Mouse (Mus musculus) kidney, adult 2 months (tissue): ENCODE data around the gene Hist2h2aa1.

Experiments
- CTCF ChIP-seq: fragments of 200-500 bp; conservative IDR thresholded peaks from 2 replicates; pipeline ENCODE4 v1.5.1; 2011; ENCODE audit warnings: low read depth, mild to moderate bottlenecking, control low read depth, low read length, moderate library complexity, mixed read lengths; ENCODE audit not compliant: insufficient read depth, insufficient read length
- POLR2A ChIP-seq: fragments of 200-500 bp; IDR thresholded peaks from one replicate; pipeline ENCODE4 v1.6.1; 2011; ENCODE audit warnings: low read depth, low read length, control low read depth

DNA sequence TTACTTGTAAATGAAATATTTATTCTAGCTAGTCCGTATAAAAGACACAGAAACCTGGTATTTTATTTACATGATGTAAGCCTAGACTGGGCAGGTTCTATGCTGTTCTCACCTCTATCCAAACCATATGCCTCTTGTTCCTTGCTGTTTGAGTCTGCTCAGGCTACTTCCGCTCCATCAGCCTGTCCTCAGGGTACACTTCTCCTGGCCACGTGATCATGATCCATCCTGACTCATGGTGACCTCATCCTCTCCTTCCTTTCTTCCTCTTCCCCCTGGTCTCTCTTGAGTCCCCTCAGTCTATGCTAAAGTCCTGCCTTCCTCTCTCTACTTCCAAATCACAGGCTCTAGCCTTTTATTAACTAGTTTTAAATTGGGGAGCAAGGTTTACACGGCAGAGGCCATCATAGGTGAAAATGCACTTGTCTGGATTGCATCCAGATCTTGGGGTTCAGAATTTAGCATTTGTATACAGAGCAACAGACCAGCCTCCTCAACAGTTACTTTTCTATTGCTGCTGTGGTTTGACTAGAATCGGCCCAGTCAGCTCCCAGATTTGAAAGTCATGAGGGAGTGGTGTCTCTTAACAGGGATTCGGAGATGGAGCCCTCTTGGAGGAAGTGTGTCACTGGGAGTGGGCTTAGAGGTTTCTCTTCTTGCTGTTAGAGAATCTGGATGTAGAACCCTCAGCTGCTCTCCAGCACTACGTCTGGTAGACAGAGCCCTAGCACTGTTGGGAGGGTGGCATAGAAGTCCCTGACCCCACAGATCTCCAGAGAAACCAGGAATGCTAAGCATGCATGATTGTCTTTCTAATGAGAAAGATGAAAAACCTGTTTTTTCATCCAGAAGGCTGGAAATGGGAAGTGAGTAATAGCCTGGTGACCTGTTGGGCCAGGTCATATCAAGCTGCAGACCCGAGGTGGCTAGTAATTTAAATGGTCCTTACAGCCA is 18.3 kb upstream of the Hist2h2aa1 start:
- TF ChIP-seq CTCF = no peak
- TF ChIP-seq POLR2A = no peak
